Mouse (Mus musculus): ENCODE measurements around the gene Nsun4. TPM values are rescaled to one million over a fixed set of nuclear protein-coding genes. Genes with fewer than 3 reads are reported as not detected.

Nsun4 gene
- total RNA-seq (2022) = 10 to 100 TPM in 2 of 4 experiments, 1 to 10 TPM in 2; 9.0 to 11.5 (median 10.6) TPM

- peak; percentile 84 to 88 for DNase-seq (ENCODE audit: low spot score in 2 of 2)
Measured at GRCm38 (mm10) chr4:116053399-116053961, at the start of gene Nsun4. Gene Nsun4 (minus strand): TSS chr4:116053876.

DNA sequence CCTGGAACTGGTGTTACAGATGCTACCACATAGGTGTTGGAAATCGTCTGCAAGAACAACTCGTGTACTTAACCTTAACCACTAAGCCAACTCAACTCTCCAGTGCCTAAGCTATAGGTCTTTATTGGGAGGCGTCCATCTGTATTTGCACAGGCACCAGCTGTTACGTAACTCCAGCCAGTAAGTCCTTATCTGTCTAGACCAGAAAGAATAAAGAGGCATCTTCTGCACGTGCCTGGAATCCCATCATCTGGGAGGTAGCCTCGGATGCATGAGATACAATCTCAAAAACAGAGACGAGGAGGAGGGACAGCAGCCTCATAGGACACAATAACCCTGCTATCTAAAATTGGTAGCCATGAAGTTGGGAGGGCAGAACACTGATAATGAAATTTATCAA, 47.3 kb upstream of the Nsun4 start:
- no peak for DNase-seq (ENCODE audit: low spot score in 2 of 2)

DNA sequence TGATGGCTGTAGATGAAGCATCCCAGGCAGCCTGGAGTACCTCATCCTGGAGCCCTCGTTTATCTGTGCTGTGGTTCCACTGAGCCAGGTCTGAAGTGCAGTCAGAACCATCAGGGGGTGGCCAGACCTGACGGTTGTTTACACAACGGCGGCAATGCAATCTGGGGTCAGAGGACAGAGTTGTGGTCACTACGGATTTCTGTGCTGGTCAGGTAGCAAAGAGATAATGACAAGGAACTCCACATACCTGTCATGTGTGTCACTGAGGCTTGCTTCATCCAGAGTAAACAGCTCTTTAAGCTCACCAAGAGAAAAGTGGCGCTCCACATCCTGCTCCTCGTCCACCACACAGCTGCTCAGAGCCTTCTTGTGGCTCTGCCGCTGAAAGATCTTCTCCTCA, 43.5 kb upstream of the Nsun4 start:
- DNase-seq (ENCODE audit: low spot score in 2 of 2) = no peak

GRCm38 (mm10) chr4:116096291-116096690, 42.6 kb upstream of the Nsun4 start:
- no peak for DNase-seq (ENCODE audit: low spot score in 2 of 2)

- peak in 1 of 2 experiments; percentile 33 for DNase-seq (ENCODE audit: low spot score in 2 of 2)
Measured at GRCm38 (mm10) chr4:116088510-116089249, 35.0 kb upstream of the Nsun4 start.

DNA sequence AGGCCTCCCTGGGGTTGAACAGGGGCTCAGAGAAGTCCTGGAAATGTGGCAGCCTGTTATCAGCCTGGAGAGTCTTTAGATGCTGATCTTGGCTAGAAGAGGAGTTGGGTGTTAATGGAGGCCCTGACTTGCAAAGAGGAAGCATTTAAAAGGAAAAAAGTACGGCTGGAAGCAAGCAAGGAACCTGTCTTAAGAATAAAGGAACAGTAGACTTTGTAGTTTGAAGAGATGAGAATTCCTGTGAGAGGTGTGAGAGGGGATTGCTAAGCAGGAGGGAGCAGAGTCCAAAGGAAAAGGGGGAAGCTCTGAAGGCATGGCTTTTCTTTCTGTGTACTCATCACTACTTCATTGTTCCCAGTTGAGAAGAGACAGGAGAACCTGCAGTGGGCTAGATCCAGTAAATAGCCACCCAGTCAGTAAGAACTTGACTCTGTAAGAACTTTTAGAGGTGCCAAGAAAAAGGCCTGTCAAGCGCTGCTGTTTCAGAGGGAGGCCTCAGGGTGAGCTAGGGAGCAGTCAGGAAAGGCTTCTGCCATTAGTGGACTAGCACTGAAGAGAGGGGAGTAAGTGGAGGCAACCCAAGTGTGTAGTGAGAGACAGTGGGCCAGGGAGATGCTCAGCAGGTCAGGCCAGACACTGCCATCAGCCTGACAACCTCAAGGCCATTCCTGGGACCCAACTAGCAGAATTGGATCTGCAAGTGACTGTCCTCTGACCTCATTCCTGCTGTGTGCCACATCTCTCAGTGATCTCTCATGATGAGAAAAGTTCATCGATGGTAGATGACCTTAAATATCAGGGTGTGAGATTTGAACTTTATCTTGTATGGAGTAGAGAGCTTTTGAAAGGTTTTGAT, 23.8 kb upstream of the Nsun4 start:
- DNase-seq (ENCODE audit: low spot score in 2 of 2) = no peak

GRCm38 (mm10) chr4:116076369-116077231, 22.9 kb upstream of the Nsun4 start:
- DNase-seq (ENCODE audit: low spot score in 2 of 2) = no peak

DNA sequence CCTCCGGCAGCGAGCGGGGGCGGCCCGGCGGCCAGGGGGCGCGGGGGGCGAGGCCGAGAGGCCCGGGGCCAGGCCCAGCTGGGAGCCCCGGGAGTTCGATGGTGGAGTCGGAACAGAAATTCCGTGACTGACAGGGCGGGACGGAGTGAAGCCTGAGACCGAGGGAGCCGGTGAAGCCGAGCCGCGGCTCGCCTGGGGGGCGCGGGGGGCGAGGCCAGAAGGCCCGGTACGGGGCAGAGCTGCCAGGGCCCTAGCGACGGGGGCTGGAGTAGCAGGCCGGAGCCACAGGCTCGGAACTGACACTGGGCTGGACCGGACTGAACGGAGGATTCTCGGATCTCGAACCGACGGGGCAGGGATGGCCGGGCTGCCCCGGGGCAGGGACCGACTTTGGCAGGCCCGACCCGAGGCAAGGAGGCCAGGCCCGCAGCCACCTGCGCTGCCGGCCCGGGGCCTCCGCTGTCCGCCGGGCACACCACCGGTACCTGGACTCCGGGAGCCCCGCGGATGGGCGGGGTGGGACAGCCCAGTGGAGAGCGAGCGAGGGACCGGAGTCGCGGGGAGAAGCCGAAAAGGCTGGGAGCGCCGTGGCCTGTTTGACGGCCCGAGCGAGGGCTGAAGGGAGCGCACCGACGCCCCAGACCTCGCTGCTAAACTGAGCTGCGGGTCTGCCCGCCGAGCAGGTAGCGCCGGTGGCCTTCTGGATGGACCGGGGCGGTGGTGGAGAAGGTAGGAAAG, 22.1 kb upstream of the Nsun4 start:
- peak; percentile 45 to 47 for DNase-seq (ENCODE audit: low spot score in 2 of 2)

- peak; percentile 93 for DNase-seq (ENCODE audit: low spot score in 2 of 2)
Measured at GRCm38 (mm10) chr4:116074861-116075620, 21.4 kb upstream of the Nsun4 start, which contains the start of the genes Uqcrh and Lrrc41. Gene Uqcrh (minus strand): TSS chr4:116075071. Gene Lrrc41 (plus strand): TSS chr4:116075269.

GRCm38 (mm10) chr4:116074145-116074675, 20.5 kb upstream of the Nsun4 start:
- no peak for DNase-seq (ENCODE audit: low spot score in 2 of 2)

GRCm38 (mm10) chr4:116073146-116073545, 19.5 kb upstream of the Nsun4 start:
- no peak for DNase-seq (ENCODE audit: low spot score in 2 of 2)

DNA sequence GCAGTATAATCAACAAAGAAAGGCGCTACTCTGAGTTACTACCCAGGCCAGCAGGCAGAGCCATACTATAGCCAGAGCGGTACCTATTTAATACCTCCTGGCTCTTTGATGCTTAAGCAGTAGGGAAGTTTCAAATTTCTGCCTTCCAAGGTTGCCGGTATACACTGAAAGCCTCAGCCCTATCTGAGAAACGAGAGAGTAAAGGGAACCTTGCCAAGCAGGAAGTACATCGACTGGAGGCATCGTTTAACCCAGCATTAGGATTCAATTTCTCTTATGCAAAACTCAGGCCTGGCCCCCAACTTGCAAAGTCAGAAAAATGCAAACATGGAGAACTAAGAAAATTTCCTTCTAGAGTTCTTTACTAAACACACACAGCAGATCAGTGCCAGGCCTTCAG, 16.4 kb upstream of the Nsun4 start:
- no peak for DNase-seq (ENCODE audit: low spot score in 2 of 2)

GRCm38 (mm10) chr4:116063855-116064254, 10.2 kb upstream of the Nsun4 start:
- DNase-seq (ENCODE audit: low spot score in 2 of 2) = no peak

DNA sequence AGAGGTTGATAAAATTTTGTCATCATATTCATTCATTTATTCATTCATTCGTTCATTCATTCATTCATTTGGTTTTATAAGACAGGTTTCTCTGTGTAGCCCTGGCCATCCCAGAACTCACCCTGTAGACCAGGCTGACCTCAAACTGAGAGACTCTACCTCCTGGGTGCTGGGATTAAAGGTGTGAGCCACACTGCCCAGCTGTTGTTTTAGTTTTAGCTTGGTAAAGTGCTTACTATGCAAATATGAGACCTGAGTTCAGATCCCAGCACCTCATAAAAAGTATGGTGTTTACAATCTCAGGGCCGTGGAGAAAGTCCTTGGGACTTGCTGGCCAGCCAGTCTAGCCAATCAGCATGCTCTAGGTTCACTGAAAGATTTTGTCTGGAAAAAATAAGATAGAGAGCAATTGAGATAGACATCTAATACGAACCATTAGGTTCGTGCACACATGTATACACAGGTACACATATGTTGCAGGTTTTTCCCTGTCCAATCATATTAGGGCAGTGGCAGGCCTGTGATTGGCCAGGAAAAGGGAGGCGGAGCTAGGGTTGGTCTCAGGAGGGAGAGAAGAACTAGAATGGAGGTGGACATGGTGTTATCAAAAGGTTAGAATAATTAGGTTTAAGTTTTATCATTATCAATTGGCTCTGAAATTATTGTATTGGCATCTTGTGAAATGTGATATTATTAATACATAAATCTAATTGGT, 5.5 kb upstream of the Nsun4 start:
- no peak for DNase-seq (ENCODE audit: low spot score in 2 of 2)

GRCm38 (mm10) chr4:116057559-116057958, 3.9 kb upstream of the Nsun4 start:
- no peak for DNase-seq (ENCODE audit: low spot score in 2 of 2)

- DNase-seq (ENCODE audit: low spot score in 2 of 2) = no peak
Measured at GRCm38 (mm10) chr4:116052526-116053293, 966 bp downstream of the Nsun4 start.

GRCm38 (mm10) chr4:116049211-116049610, 4.5 kb downstream of the Nsun4 start:
- DNase-seq (ENCODE audit: low spot score in 2 of 2) = no peak

Data from left cerebral cortex, adult 8-10 months (tissue).